Mouse (Mus musculus): Measurements from ENCODE around the gene Olfr955.

The Olfr955 gene

DNA sequence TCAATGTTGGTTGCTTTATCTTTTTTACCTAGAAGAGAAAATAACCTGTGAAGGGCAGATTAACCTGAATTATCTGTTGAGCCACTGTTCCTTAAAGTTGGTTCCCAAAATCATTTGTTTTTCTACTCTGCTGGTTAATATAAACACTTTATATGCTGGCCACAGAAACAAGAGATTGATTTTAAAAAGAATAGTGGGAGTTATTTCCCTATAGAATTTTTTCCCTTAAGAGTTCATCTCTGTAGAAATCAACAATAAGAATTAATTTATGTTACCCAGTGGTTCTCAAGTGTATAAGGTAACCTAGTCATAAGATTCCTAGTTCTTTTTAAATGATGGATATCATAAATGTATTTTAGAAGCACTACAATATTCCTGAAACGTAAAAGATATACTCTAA is at the start of gene Olfr955:
TSS of gene Olfr955 (minus strand) at position 101 of the 400 bp plus-strand sequence.
- DNase-seq = no peak

GRCm38 (mm10) chr9:39518595-39518994 is 46.9 kb upstream of the Olfr955 start:
- DNase-seq = no peak

- no peak for DNase-seq
Observed at GRCm38 (mm10) chr9:39515531-39515930, 43.8 kb upstream of the Olfr955 start, which contains the start of gene Olfr957. TSS of gene Olfr957 (minus strand) at chr9:39515809.

DNA sequence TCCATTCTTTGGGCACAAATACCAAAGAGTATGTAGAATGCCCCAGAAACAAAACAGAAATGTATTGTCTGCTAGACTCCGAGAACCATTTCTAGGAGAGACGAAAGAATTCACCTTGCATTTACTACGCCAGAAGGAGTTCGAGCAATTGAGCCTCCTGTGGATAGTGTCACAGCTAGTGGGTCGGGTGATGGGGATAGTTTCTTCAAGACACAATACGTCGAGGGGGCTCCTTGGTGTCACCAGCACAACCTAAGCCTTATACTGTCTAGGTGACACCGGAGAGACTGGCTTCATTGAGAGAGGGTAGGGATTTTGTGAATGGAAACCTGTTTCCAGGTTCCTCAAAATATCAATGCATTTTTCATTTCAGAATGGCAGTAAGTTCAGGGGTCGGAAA is 37.7 kb upstream of the Olfr955 start:
- DNase-seq = no peak

GRCm38 (mm10) chr9:39508998-39509397 is 37.3 kb upstream of the Olfr955 start:
- peak; percentile 85 to 89 for DNase-seq

GRCm38 (mm10) chr9:39493895-39494294 is 22.2 kb upstream of the Olfr955 start, which contains the start of gene Olfr44:
TSS of gene Olfr44 (minus strand) at chr9:39493995.
- no peak for DNase-seq

DNA sequence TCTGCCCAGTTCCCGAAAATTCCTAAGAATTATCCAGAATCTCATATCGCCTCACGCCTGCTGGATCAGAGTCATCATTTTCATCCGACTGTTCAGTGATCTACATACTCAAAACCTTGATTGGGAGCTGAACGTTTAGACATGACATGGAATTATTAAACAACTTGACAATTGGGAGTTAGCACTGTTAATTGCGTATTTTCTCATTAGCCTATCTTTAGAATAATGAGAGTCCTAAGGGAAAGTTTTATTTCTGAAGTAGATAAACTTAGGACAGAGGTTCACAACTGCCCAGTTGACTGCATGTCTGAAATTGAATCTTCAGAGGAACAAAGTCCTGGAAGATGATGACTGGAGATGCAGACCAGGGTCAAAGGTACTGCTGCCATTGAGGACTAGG is 15.3 kb downstream of the Olfr955 start, which contains the start of gene Olfr954:
TSS of gene Olfr954 (plus strand) at position 301 of the 400 bp plus-strand sequence.
- DNase-seq = no peak

GRCm38 (mm10) chr9:39427048-39427447 is 44.7 kb downstream of the Olfr955 start, which contains the start of gene Olfr952:
TSS of gene Olfr952 (minus strand) at chr9:39427148.
- DNase-seq = no peak
